Mouse (Mus musculus) adrenal gland, postnatal 14 days (tissue): ENCODE data around the gene 4933406M09Rik. TPM values are rescaled to one million over a fixed set of nuclear protein-coding genes. Genes with fewer than 3 reads are reported as not detected.

Source experiments
- DNase-seq: peaks from one replicate; pipeline ENCODE4 v3.0.0; 2021; ENCODE audit warnings: mixed read lengths
- total RNA-seq: library from RNA; stranded (reverse); gene quantifications from 2 replicates; pipeline ENCODE4 v1.2.3, GENCODE M21; 2021

4933406M09Rik gene
- total RNA-seq, 1 experiment from 2014 or later = not detected

DNA sequence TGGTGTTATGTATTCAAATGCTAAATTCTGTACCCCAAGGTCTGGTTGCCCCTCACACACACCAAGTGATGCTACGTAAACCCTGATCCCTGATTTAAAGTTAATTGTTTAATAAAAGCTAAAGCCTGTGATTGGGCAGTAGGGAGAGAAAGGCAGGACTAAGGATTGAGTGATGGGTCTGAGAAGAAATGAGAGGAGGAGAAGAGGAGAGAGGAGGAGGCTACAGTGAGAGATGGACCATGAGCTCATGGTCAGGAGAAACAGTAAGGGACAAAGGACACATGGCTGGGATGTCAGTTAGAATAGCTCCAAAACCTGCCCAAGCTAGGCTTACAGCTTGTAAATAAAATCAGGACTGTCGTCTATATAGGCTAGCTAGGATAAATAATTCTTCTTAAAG is 4.7 kb upstream of the 4933406M09Rik start:
- no peak for DNase-seq

DNA sequence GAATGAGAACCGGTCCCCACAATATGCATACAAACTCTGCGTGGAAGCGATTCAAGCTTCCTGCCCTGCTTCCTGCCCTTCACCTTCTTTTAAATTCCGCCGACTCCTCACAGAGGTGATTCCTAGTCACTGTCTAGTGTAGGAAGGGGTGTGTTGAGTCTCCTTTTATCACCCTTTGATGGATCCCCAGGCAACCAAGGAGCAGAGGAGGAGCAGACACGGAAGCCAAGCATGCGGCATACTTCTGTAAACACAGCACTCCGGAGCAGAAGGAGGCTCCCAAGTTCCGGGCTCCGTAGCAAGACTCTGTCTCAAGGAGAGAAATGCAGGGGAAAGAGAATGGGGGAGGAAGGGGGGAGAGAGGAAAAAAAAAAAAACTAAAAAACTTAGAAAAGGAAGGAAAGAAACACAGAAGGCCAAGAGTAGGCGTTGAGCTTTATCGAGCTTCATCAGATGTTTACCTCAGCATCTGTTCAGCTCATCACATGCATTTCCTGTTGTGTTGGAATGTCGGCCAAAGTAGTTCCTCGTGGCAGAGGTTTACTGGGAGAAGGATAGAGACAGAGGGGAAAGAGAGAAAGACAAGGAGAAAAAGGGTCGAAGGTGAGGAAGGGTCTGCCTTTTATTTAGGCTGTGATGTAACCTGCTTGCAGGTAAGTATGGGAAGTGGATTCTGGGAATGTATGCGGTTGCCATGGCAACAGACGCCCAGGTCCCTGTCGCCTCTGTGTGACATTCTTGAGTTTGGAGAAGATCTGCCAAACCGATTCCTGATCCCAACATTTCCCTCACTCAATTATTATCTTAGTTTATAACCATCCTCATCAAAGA is 3.7 kb upstream of the 4933406M09Rik start:
- DNase-seq = no peak

DNA sequence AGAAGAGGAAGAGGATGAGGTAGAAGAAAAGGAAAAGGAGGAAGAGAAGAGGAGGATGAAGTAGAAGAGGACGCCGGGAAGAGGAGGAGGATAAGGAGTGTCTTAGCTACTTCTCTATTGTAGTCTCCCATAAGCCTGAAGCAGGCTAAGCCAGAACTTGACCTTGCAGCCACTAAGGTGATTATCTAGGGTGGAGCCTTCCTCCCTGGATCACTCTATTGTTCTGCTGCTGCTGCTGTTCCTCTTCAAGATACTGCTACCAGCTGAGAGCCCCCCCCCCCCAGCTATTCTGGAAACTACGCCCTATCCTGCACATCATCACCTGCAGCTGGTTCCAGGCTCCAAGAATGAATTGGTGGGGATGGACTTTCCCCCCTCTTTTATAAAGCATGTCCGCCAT is 1.2 kb upstream of the 4933406M09Rik start:
- DNase-seq = no peak

DNA sequence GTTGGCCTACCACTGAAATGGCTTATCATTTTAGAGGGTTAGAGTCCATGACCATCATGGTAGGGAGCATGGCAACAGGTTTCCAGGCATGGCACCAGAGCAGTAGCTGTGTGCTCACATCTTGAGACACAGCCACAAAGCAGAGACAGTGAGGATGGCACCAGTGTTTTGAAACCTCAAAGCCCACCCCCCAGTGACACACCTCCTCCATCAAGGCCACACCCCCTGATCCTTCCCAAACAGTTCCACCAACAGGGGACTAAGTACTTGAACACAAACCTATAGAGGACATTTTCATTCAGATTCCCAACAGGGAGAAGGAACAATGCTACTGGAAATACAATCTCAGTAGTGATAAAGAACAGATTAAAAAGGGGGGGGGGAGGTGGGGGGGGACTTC is 564 bp upstream of the 4933406M09Rik start:
- no peak for DNase-seq

DNA sequence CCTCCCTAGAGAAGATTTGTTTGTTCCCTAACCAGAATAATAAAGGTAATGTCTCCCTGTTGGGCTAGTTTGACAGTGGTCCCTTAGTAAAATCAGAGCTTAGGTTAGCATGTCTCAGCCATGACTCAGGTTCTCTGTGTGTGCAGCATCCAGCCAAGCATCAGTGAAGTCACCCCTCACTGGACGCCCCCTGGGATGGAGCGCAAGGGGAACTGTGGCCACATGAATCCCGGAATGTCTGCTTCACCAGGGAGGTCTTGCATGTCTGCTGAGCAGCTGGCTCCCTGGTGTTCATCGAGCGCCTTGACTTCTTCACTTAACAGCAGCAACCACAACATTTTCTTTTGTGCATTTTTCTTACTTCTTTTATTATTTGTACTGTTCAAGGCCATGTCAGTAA is 8.1 kb downstream of the 4933406M09Rik start:
- DNase-seq = no peak

DNA sequence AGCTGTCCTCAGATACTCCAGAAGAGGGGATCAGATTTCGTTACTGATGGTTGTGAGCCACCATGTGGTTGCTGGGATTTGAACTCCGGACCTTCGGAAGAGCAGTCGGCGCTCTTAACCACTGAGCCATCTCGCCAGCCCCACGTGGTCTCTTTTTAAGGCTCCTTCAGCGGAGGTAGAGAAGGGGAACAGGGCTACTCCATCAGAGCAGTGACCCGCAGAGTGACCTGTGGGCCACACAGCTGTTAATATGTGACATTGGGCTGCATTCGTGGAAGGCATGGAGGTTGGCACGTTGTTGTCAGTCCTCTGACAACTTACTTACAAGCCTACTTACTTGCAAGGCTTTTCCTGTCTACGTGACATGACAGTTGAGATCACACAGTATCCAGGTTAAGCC is 12.5 kb downstream of the 4933406M09Rik start:
- DNase-seq = no peak

DNA sequence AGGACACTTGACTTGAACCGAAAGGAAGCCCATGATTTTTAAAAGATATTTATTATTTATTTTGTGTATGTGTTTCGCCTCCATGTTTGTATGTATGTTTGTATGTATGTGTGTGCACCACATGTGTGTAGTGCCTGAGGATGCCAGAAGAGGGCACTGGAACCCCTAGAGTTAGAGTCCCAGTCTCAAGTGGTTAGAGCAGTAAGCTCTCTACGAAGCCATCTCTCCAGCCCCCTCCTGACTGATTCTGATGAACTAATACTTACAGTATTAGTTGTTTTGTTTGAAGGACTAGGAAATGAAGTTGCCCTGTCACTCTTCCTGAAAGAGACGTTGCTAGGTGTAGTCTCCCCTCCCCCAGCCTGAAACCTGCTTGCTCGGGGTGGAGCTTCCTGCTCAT is 14.0 kb downstream of the 4933406M09Rik start:
- no peak for DNase-seq

DNA sequence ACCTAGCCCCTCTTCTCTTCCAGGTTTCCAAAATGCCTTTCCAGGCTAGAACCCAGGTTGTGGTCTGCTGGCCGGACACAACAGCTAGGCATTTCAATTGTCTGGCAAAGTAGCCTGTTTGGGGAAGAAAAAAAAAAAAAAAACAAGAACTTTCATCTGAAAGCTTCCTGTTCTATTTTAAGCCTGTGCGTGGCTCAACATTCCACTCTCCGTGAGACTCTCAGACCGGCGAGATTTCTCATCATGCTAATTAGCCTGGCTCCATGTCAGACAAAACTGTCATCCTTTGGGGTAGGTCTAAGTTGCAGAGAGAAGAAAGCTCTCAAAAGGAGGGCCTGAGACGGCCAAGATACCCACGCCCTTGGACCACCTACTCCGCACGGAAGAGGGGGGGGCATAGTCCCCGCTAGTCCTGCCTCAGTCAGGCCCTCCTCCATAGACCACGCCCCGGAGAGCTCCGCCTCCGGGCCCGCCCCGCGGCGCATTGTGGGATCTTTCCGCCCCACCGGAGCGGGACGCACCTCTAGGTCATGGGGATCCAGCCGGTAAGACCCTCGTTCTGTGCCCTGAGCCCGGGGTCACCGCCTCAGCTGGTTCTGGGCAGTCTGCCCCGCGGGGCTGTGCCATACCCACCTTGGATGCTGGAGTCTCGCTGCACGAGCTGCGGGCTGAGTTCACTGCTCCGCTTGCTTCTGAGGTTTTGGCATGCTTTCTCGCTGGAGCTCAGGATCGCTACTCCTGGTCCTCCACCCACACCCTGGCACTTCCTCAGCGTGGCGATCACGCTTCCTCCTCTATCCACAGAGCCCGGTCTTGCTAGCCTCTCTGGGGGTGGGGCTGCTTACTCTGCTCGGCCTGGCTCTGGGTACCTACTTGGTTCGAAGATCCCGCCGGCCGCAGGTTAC is 20.0 kb downstream of the 4933406M09Rik start, which contains the start of gene Cyb5r1:
Cyb5r1 (plus strand) TSS at position 51 of the 905 bp plus-strand sequence.
- peak; percentile 85 for DNase-seq

DNA sequence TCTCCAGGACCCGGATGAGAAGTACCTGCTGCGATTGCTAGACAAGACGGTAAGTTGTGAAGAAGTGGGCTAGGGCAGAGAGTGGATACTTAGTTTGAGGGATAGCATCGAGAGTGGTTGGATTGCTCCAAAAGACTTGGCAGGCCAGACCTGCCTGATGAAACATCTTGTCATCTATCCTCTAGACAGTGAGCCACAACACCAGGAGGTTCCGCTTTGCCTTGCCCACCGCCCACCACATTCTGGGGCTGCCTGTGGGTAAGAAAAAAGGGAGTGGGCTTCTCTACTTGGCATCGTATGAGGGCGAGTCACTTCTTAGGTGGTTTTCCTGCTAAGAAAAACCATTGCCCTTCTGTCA is 20.7 kb downstream of the 4933406M09Rik start:
- DNase-seq = no peak

DNA sequence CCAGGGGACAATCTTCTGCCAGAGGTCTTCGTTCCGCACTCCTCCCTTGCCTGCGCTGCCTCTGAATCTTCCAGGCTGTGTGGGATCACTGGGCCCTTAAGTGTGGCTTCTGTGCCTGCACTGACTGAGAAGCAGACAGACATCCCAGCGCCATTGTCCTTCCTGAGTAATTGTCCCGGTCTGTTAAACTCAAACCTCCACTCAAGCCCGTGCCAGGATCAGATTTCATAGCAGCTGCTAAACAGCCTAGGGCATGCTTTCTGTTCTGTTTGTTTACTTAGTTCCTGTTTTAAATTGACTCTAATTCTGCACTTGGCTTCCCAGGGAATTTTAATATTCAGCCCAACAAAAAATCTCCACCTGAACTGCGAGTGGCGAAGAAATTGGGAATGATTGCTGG is 22.3 kb downstream of the 4933406M09Rik start:
- DNase-seq = no peak

DNA sequence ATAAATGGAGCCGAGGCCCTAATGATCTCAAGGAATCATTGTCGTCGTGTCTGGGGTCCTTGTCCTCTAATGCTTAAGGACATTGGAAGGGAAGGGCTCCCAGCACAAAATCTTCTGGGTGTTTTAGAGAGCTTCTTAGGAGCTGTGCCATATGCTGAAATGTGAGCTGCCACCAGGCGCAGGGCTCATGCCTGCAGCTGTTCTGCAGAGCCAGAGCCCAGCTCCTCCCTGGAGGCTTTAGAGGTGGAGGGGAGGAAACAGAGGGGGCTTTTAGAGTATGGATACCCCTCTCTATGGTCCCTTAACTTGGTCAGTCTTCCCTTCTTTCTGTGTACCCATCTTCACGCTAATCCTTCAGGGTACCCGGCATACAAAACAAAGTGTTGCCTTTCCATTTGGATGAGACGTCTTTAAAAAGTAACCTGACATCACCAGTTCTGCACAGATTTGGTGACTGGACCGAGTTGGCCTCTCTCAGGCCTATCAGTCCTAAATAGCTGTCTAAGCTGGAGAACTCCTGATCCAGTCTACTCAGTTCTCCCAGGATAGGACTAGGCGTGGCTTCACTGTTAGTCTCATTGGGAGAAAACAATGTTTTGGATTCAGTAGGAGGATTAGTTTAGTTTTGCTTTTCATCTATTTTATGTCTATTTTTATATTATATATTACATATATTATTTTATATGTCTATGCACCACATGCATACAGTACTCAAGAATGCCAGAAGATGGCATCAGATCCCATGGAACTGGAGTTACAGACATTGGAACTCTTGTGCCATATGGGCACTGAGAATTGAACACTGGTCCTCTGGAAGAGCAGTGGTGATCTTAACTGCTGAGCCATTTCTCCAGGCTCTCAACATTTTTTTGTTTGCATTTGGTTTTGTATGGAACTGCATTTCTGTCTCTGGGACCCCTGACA is 26.2 kb downstream of the 4933406M09Rik start:
- no peak for DNase-seq

DNA sequence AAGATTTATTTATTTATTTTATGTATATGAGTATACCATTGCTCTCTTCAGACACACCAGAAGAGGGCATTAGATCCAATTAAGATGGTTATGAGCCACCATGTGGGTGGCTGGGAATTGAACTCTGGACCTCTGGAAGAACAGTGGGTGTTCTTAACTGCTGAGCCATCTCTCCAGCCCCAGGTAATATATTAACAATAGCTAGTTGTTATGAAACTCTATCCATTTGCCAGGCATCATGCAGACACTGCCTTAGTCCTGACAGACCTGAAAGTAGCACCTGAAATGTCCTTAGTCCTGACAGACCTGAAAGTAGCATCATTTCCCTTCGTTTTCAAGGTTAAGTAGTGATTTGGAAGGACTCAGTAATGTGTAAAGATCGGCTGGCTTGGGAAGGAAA is 28.3 kb downstream of the 4933406M09Rik start:
- DNase-seq = no peak

DNA sequence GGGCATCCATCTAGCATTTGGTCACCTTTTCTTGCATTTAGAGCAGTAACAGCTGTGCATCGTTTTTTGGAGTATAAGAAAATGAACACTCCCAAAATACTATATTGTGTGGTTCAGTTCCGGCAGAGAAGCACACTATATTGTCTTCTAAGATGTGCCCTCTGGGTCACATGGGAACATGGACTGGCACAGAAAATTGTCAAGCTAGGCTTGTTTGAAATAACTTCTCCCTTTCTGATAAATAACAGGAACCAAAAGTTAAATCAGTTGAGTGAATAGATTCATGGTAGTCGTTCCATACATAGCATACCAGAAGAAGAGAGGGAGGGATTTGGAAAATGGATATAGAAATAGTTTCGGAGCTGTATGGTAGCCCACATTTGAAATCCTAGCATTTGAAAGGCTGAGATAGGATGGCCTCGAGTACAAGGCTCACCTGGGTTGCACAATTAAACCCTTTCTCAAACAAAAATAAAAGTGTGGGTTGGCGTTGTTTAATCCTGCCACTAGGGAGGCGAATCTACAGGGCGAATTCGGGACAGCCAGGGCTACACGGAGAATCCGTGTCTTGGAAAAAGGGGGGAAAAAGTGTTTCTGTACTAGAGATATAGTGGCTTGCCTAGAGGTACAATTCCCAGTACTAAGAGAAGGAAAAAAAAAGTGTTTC is 28.9 kb downstream of the 4933406M09Rik start:
- no peak for DNase-seq

DNA sequence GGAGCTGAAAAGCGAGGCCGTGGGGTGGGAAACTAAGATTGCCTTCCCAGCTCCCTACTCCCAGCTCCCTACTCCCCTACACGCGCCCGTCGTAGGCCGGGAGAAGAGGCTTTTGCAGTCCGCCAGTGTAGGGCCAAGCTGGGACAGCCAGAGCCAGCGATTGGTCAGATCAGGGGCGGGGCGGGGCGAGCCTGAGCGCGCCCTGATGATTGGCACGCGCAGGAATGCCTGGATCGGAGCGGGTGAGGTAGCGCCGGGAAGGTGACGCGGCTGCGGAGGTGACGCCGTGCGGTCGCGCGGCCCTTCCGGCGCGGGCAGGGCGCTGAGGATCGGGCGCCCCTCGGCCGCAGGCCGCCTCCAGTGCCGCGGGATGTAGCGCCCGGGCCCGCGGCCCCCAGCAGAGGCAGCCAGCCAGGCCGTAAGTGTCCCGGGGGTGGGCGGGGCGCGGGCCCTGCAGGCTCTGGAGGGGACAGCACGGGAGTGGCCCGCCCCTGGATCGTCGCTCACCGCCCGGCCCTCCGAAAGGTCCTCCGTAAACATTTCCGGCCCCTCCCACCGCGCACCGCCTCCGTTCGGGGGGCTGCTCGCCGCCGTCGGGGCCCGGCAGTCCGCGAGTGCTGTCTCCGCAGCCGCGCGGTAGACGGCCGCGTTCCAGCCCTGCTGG is 29.6 kb downstream of the 4933406M09Rik start, which contains the start of gene Adipor1:
Adipor1 (plus strand) TSS at position 211 of the 664 bp plus-strand sequence.
- peak; percentile 99 for DNase-seq

DNA sequence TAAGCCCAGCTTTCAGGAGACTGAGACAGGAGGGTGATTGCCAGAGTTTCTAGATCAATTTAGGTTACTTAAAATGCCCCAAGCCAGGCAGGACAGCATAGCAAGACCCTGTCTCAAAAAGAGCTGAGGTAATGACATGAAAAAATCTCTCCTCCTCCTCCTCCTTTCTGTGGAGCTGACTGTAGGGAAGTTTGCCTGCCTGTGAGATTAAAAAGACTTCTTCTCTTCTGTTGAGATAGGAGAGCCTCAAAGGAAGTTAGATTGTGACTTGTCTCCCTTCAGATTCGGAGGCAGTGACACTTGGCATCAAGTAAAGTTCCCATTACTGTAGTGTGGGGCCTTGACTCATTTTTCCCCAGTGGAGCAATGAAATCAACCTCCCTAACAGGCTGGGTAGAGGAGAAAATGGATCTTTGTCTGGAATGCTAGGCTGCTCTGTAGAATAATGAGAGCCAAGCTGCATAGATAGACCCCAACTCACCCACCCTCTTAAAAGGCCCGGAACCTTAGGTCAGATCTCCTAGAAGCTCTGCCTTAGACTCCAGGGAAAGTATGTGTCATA is 32.8 kb downstream of the 4933406M09Rik start:
- DNase-seq = no peak

DNA sequence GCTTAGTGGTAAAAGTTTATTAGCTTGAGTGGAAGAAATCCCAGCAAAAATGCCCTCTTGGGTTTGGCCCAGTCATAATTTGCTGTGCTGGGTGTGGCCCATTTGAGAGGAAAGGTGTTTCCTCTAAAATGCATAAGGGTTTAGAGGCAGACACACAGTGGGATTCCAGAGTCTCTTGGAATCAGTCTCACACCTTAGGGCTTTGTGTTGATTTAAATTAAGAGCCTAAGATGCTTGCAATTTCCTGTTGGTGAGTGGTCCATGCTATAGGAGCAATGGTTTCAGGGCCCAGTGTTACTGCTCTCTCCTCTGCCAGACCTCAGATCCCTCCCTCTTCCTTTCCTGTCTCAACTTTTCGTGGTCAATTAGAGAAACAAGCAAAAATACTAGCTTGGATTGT is 33.4 kb downstream of the 4933406M09Rik start:
- no peak for DNase-seq

DNA sequence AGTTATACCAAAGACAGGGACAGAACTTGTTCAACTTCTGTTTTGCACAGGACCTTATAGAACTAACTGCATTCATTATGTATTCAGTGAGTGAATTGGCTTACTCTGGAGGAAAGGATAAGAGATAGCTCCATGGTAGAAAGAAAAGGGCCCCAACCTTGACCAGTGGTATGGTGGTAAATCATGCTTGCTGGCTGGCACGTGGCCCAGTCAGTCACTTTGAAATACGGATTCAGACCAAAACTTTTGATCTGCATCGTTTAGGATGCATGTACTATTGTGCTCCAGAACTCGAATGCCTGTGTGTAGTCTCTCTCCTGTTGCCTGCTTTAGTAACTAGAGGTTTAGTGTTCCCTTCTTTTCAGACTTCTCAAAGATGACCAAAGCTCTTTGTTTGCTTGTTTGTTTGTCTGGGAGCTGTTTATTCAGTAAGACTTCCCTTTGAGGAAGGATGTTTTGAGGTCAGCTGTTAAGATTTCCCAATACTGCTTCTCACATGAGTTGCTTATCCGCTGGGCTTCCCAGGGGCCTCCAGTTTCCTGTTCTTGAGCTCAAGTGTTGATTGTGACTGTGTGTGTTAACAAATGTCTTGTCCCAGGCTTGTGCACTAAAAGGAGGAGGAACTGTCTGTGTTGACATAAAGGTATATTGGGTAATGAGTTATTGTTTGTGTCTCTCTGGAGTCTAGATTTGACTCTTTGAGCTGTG is 34.2 kb downstream of the 4933406M09Rik start:
- DNase-seq = peak; percentile 90

DNA sequence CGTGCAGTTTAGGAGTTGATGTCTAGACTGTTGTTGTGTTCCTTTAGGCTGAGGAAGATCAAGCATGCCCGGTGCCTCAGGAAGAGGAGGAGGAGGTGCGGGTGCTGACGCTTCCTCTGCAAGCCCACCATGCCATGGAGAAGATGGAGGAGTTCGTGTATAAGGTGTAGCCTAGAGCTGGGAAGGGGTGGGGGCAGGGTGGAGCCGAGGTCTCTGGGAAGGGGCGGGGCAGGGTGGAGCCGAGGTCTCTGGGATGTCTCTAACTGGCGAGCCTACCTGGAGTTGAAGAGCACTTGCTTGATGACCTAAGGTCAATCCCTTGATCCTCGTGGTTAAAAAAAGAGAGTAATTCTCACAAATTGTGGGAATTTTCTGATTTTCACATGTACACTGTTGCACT is 38.2 kb downstream of the 4933406M09Rik start:
- DNase-seq = no peak

DNA sequence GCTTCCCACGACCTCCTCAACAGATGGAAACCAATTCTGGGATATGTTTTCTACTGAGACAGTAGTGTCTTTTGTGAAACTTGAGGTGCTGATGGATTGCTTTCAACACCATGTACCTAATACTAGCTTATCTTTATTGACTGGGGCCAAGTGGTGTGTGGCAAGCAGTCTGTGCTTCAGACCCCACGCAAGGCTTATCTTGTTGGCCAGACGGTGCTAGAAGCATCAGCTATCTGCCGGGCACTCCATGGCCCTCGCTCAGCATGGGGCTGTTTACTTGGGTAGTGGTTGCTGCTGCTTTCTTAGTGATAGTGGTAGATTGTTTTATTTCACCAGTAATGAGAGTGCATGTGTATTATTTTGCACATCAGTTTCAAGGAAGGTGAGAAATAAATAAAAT is 40.5 kb downstream of the 4933406M09Rik start:
- no peak for DNase-seq

DNA sequence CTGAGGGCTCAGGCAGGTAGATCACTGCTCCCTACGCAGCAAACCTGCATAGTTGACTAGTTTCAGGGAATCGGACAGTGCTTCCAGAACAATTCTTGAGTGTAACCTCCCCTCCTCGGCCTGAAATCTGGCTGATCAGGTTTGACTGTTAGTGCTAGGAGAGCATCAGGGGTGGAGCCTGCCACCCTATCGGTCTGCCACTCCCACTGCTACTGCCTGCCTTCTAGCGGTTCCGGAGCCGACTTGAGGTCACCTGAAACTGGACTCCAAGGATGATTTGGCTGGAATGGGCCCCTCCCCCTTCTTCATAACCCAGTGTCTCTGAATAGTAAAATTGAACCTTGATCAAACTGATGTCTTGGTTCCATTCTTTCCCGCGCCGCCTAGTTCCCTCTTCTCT is 47.3 kb downstream of the 4933406M09Rik start:
- DNase-seq = no peak
